Mouse (Mus musculus) MEL (cell line): ENCODE results near the gene Gbe1. TPM values are rescaled to one million over a fixed set of nuclear protein-coding genes. Genes with fewer than 3 reads are reported as not detected.

Source experiments
- DNase-seq: peaks from one replicate; pipeline ENCODE4 v3.0.0; 2011; ENCODE audit warnings: low read depth, low spot score
- H3K27ac ChIP-seq: 2 replicates; pipeline ENCODE4 v1.5.1; 2012; ENCODE audit warnings: low read depth, mild to moderate bottlenecking, control low read depth, low read length, moderate library complexity; ENCODE audit not compliant: control insufficient read depth
- H3K27me3 ChIP-seq, 2 experiments: fragments of 150-350 bp in 1 of 2; sonication (generic) in 1 of 2; 2 replicates each; pipeline ENCODE4 v1.6.1; 2012; ENCODE audit warnings: low read length in 2 of 2, mild to moderate bottlenecking in 2 of 2, improper control_type of control experiment in 1 of 2, moderate library complexity in 1 of 2; ENCODE audit not compliant: insufficient read depth in 2 of 2, control insufficient read depth in 1 of 2
- H3K36me3 ChIP-seq, 2 experiments: 2 replicates each; pipeline ENCODE4 v1.6.1; 2012 to 2014; ENCODE audit warnings: low read length in 2 of 2, improper control_type of control experiment in 1 of 2, inconsistent platforms in 1 of 2, mild to moderate bottlenecking in 1 of 2; ENCODE audit not compliant: insufficient read depth in 2 of 2, control insufficient read depth in 1 of 2
- H3K4me1 ChIP-seq, 2 experiments: fragments of 150-350 bp in 1 of 2; sonication (generic) in 1 of 2; 2 replicates each; pipeline ENCODE4 v1.6.1; 2012; ENCODE audit warnings: low read length in 2 of 2, improper control_type of control experiment in 1 of 2, mild to moderate bottlenecking in 1 of 2; ENCODE audit not compliant: insufficient read depth in 2 of 2, control insufficient read depth in 1 of 2
- H3K4me3 ChIP-seq, 2 experiments: fragments of 150-350 bp in 1 of 2; sonication (generic) in 1 of 2; 2 replicates each; pipeline ENCODE4 v1.5.1; 2012; ENCODE audit warnings: low read depth in 2 of 2, low read length in 2 of 2, mild to moderate bottlenecking in 2 of 2, moderate library complexity in 2 of 2, control low read depth in 1 of 2, improper control_type of control experiment in 1 of 2; ENCODE audit not compliant: control insufficient read depth in 1 of 2, insufficient read depth in 1 of 2
- H3K79me2 ChIP-seq: 2 replicates; pipeline ENCODE4 v1.6.1; 2012; ENCODE audit warnings: mild to moderate bottlenecking, low read length, moderate library complexity; ENCODE audit not compliant: control insufficient read depth, poor library complexity, insufficient read depth
- H3K9ac ChIP-seq: 2 replicates; pipeline ENCODE4 v1.6.1; 2012; ENCODE audit warnings: low read depth, mild to moderate bottlenecking, control low read depth, low read length, moderate library complexity; ENCODE audit not compliant: control insufficient read depth, poor library complexity, severe bottlenecking
- H3K9me3 ChIP-seq: fragments of 150-350 bp; sonication (generic); replicated peaks from 2 replicates; pipeline ENCODE4 v1.6.1; 2012; ENCODE audit warnings: mild to moderate bottlenecking, low read length, improper control_type of control experiment, moderate library complexity; ENCODE audit not compliant: insufficient read depth
- BHLHE40 ChIP-seq: IDR thresholded peaks from 2 replicates; pipeline ENCODE4 v1.6.1; 2012; ENCODE audit warnings: low read depth, mild to moderate bottlenecking, inconsistent platforms, low read length, improper control_type of control experiment, borderline replicate concordance
- CHD2 ChIP-seq: IDR thresholded peaks from 2 replicates; pipeline ENCODE4 v1.6.1; 2011; ENCODE audit warnings: low read length, improper control_type of control experiment
- CTCF ChIP-seq, 3 experiments: IDR thresholded peaks in 2 of 3; conservative IDR thresholded peaks in 1 of 3; 2 replicates each; pipeline ENCODE4 v1.5.1; 2011 to 2012; ENCODE audit warnings: low read length in 3 of 3, low read depth in 2 of 3, mild to moderate bottlenecking in 2 of 3, improper control_type of control experiment in 1 of 3, inconsistent platforms in 1 of 3, mixed read lengths in 1 of 3, moderate library complexity in 1 of 3; ENCODE audit not compliant: control insufficient read depth in 1 of 3, insufficient read depth in 1 of 3, poor library complexity in 1 of 3, severe bottlenecking in 1 of 3
- ELF1 ChIP-seq: IDR thresholded peaks from 2 replicates; pipeline ENCODE4 v1.6.1; 2014; ENCODE audit warnings: low read depth, mild to moderate bottlenecking, inconsistent platforms, low read length, improper control_type of control experiment, moderate library complexity
- ETS1 ChIP-seq: IDR thresholded peaks from 2 replicates; pipeline ENCODE4 v1.6.1; 2012; ENCODE audit warnings: low read depth, mild to moderate bottlenecking, inconsistent platforms, low read length, improper control_type of control experiment, moderate library complexity
- JUND ChIP-seq: IDR thresholded peaks from 2 replicates; pipeline ENCODE4 v1.6.1; 2011; ENCODE audit warnings: low read depth, mild to moderate bottlenecking, improper control_type of control experiment, low read length
- KAT2A ChIP-seq: conservative IDR thresholded peaks from 2 replicates; pipeline ENCODE4 v1.6.1; 2012; ENCODE audit warnings: low read depth, low read length, improper control_type of control experiment, inconsistent platforms
- MAFK ChIP-seq: IDR thresholded peaks from 2 replicates; pipeline ENCODE4 v1.6.1; 2011; ENCODE audit warnings: low read depth, mild to moderate bottlenecking, low read length, improper control_type of control experiment, borderline replicate concordance
- MAX ChIP-seq: IDR thresholded peaks from 2 replicates; pipeline ENCODE4 v1.6.1; 2011; ENCODE audit warnings: low read length, improper control_type of control experiment
- MAZ ChIP-seq: IDR thresholded peaks from 2 replicates; pipeline ENCODE4 v1.6.1; 2012; ENCODE audit warnings: low read depth, mild to moderate bottlenecking, inconsistent platforms, low read length, improper control_type of control experiment
- MYC ChIP-seq: IDR thresholded peaks from 2 replicates; pipeline ENCODE4 v1.6.1; 2011; ENCODE audit warnings: low read depth, mild to moderate bottlenecking, low read length, improper control_type of control experiment, moderate library complexity
- NRF1 ChIP-seq: IDR thresholded peaks from 2 replicates; pipeline ENCODE4 v1.6.1; 2014; ENCODE audit warnings: low read depth, mild to moderate bottlenecking, inconsistent platforms, low read length, improper control_type of control experiment, moderate library complexity; ENCODE audit not compliant: poor library complexity, insufficient read depth, severe bottlenecking
- POLR2AphosphoS2 ChIP-seq: IDR thresholded peaks from 2 replicates; pipeline ENCODE4 v1.6.1; 2011; ENCODE audit warnings: low read length, improper control_type of control experiment
- RAD21 ChIP-seq: IDR thresholded peaks from 2 replicates; pipeline ENCODE4 v1.6.1; 2011; ENCODE audit warnings: mild to moderate bottlenecking, low read depth, low read length, improper control_type of control experiment
- SIN3A ChIP-seq: IDR thresholded peaks from 2 replicates; pipeline ENCODE4 v1.6.1; 2012; ENCODE audit warnings: low read length, improper control_type of control experiment, inconsistent platforms
- USF1 ChIP-seq: IDR thresholded peaks from 2 replicates; pipeline ENCODE4 v1.6.1; 2014; ENCODE audit warnings: low read depth, mild to moderate bottlenecking, inconsistent platforms, low read length, improper control_type of control experiment, moderate library complexity
- USF2 ChIP-seq, 2 experiments: IDR thresholded peaks; 2 replicates each; pipeline ENCODE4 v1.6.1; 2011 to 2012; ENCODE audit warnings: improper control_type of control experiment in 2 of 2, low read length in 2 of 2, borderline replicate concordance in 1 of 2, inconsistent platforms in 1 of 2, low read depth in 1 of 2, mild to moderate bottlenecking in 1 of 2; ENCODE audit not compliant: insufficient read depth in 1 of 2
- ZKSCAN1 ChIP-seq: IDR thresholded peaks from 2 replicates; pipeline ENCODE4 v1.6.1; 2012; ENCODE audit warnings: low read depth, mild to moderate bottlenecking, inconsistent platforms, low read length, improper control_type of control experiment, moderate library complexity
- ZMIZ1 ChIP-seq: IDR thresholded peaks from 2 replicates; pipeline ENCODE4 v1.6.1; 2012; ENCODE audit warnings: low read depth, mild to moderate bottlenecking, inconsistent platforms, low read length, improper control_type of control experiment, moderate library complexity
- polyA plus RNA-seq, 2 experiments: library from polyadenylated mRNA; stranded (reverse) in 1 of 2; unstranded in 1 of 2; fragments of >175 nt in 1 of 2; fragments of >200 nt in 1 of 2; gene quantifications; 2 replicates each; pipeline versions ENCODE4 v1.2.1 to v1.2.4; 2012; ENCODE audit warnings: low replicate concordance in 2 of 2, low read depth in 1 of 2; ENCODE audit not compliant: insufficient read length in 2 of 2, insufficient read depth in 1 of 2, missing spikeins in 1 of 2
- total RNA-seq: library from RNA; depleted of rRNA; stranded (reverse); fragments of 300-350 nt; gene quantifications from 2 replicates; pipeline ENCODE4 v1.2.3, GENCODE M21; 2012

Gbe1 gene
- total and polyA plus RNA-seq, 3 experiments = 4.1 to 12.0 TPM; not detected in 1

DNA sequence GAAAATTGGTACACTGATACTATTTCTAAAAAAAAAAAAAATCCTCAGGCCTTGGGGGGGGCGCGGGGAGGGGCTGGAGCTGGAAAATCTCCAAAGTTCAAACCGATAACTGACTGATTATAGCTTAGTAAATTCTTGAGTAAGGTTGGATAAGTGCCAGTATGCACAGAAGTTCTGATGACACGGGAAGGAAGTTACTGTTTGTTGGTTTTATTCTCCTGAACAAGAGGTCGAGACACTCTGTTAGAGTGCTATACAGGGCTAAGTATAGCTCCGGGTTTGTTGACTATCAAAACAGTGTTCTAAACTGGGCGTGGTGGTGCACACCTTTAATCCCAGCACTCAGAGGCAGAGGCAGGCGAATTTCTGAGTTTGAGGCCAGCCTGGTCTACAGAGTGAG is 36.3 kb downstream of the Gbe1 start:
- Histone ChIP-seq H3K4me3 (no peak overlapping the region), H3K9ac (no peak overlapping the region), H3K9me3 (no peaks in the 10 kb centered on the region), H3K27ac (no peak overlapping the region), H3K4me1 (no peaks in the 10 kb centered on the region), H3K27me3 (no peaks in the 10 kb centered on the region), H3K36me3 (no peaks in the 10 kb centered on the region), H3K79me2 (no peaks in the 10 kb centered on the region)
- TF ChIP-seq MAX (no peak), ZKSCAN1 (no peak), USF2 (IDR thresholded peaks at IDR 0.05; ENCODE audit: borderline replicate concordance in 1 of 2, insufficient read depth in 1 of 2, low read depth in 1 of 2, low read length in 2 of 2) (no peak), MAFK (no peak), POLR2AphosphoS2 (no peak), MAZ (no peak), ZMIZ1 (no peak), MYC (no peak), ELF1 (no peak), NRF1 (no peak), ETS1 (no peak), BHLHE40 (no peak), RAD21 (no peak), KAT2A (no peak)
- DNase-seq = no peak

DNA sequence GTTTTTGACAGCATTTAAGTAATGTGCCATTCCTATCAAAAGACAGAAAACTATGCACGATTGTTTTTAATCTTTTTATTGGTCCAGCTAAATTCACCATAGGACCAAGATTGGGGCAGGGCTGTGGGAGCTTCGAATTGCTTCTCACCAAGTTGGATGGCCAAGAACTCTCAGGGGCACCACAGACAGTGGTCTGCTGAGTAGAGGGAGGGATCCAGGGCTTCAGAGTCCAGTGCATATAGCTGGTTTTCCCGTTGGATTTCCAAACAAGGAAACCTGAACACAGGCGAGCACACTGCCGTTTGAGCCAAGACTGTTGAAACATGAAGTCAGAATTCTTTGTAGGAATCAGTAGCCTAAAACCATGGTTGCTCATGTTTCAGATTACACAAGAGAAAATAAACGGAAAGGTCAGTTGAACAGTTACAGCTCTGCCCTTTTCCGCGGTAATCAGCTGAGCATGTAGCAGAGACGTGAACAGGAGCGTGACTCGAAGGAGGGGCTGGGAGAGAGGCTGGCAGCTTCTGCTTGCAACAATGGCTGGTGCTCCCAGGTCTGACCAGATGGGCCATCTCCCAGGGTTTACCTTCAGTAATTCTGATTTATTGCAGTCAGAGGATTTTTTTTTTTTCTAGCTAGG is 38.0 kb downstream of the Gbe1 start:
- H3K36me3 ChIP-seq = no peaks in the 10 kb centered on the region
- H3K9me3 ChIP-seq = no peaks in the 10 kb centered on the region
- no peak for DNase-seq
- H3K9ac ChIP-seq = no peak overlapping the region
- TF ChIP-seq CHD2 (no peak), KAT2A (no peak), USF2 (IDR thresholded peaks at IDR 0.05; ENCODE audit: borderline replicate concordance in 1 of 2, insufficient read depth in 1 of 2, low read depth in 1 of 2, low read length in 2 of 2) (no peak), SIN3A (no peak), MAX (no peak), MAFK (no peak), CTCF (IDR thresholded peaks at IDR 0.05 in 2 of 3, conservative IDR thresholded peaks at IDR 0.05 in 1 of 3; ENCODE audit: control insufficient read depth in 1 of 3, insufficient read depth in 1 of 3, low read depth in 2 of 3, low read length in 3 of 3, poor library complexity in 1 of 3, severe bottlenecking in 1 of 3) (no peak), ZKSCAN1 (no peak), JUND (no peak), USF1 (no peak)
- TF ChIP-seq, all 39 proteins: peak for 0
- Histone ChIP-seq H3K27me3 (no peaks in the 10 kb centered on the region), H3K79me2 (no peaks in the 10 kb centered on the region), H3K4me3 (no peak overlapping the region), H3K4me1 (no peaks in the 10 kb centered on the region), H3K27ac (no peak overlapping the region)
